Mouse (Mus musculus) T-helper 1 cell (primary cell): ENCODE measurements around the gene Aldh1a1.

Source experiments
- in situ Hi-C: fragments of 300-600 bp; cut with MboI, MseI; formaldehyde crosslinking; loops from one replicate; pipeline ENCODE4 v1.15.1; 2025; ENCODE audit warnings: high pct_unique_total_duplicates

Gene Aldh1a1

GRCm38 (mm10) chr19:20650008-20650407, 157.5 kb downstream of the Aldh1a1 start:
- in situ Hi-C loops: loop anchor here (10.0 kb wide), 1 partner anchor 1415 kb away; no protein-coding TSS in a partner anchor

DNA sequence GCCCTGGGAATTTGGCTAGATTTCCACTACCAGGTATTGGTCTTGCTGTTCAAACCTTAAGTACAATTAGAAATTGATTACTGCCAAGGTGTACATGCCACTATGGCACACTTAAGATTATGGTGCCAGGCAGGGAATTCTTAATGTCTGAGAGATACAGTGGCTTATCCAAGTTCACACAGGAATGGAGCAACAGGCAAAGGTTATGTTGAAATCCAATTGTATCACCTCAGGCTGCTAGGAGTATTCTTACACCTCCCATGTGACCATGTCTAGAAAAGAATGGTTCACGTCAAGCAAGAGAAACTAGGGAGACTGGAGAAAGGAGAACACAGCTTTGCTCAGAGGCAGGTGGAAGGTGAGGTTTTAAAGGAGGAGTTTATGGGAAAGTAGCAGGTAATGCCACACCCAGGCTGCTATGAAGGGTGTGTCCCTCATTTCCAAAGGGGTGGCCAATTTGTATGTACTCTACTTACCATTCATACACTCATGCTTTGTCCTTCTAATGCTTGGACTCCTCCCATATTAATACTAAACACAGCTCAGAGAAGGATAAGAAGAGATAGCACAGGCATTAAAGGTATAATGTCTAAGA, 160.7 kb downstream of the Aldh1a1 start:
- in situ Hi-C loops: loop anchor here (10.0 kb wide), 1 partner anchor 1412 kb away; no protein-coding TSS in a partner anchor

- in situ Hi-C loops: loop anchor here (10.0 kb wide), 1 partner anchor 1410 kb away; no protein-coding TSS in a partner anchor
Observed at GRCm38 (mm10) chr19:20654141-20654873, 161.8 kb downstream of the Aldh1a1 start.

- in situ Hi-C loops: no loop called here
Observed at GRCm38 (mm10) chr19:20677697-20678355, 185.3 kb downstream of the Aldh1a1 start.
